Mouse (Mus musculus): Measurements from ENCODE around the gene Impdh2.

The Impdh2 gene

DNA sequence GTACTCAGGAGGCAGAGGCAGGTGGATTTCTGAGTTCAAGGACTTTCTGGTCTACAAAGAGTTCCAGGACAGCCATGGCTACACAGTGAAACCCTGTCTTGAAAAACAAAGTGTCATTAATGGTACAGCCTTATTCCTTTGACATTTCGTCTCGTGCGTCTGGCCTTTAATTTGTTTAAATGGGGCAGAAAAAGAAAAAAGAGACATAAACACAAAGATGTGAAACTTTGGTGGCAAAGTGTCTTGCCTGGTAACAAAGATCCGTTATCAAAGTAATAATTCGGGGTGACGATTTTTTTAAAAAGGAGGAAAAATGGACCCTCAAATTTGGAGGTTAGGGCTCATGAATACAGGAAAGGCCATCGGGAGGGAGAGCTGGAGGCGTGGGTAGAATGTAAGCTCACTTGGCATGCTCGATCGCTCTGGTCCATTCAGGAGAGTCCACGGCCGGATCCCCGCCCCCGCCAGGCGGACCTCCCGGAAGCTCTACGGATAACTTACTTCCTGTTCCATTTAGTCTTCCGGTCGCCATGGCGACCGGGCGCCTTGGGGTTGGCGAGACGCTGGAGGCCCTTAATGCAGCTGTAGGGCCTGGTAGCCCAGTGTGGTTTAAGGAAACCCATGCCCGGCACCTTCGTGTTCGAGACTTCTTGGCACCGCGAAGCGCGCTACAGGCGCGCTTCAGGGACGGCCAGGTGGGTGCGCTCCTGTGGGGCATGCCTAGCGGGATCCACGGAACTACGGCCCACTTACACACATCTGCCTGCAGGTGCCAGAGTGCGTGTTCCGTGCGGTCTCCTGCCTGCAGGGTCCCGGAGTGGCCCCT lies 9.5 kb downstream of the Impdh2 start, which contains the start of gene Dalrd3:
Gene Dalrd3 (plus strand): TSS at position 506 of the 826 bp plus-strand sequence.
- peak; percentile 92 for DNase-seq (ENCODE audit: low spot score)

DNA sequence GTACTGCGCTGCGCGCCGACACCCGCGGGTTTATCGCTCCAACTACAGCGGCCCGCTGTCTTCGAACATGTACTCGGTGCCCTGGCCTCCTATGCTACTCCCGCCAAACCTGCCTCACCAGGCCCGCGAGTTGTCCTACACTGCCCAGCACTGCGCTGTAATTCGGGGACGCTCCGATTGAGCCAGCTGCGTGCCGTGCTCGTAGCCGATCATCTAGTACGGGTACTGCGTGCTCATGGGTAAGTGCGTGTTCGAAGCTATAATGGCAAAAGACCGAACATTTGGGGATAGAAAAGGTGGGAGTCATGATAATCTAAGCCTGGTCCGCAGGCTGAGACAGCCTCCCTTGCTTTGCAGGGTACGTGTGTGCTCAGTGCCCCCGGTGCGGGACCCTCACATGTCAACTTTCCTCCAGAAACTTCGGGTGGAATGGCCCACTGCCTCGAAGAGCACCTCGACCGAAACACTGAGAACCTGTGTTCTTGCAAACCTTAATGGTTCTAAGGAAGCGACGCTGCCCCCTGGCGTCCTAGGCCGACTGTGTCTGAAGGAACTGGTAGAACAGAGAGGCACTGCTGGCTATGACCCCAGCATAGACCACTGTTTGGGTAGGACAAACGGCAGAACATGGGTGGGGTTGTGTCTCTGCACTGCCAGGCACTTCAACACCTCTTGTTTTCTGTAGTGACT lies 10.3 kb downstream of the Impdh2 start:
- peak; percentile 92 for DNase-seq (ENCODE audit: low spot score)

DNA sequence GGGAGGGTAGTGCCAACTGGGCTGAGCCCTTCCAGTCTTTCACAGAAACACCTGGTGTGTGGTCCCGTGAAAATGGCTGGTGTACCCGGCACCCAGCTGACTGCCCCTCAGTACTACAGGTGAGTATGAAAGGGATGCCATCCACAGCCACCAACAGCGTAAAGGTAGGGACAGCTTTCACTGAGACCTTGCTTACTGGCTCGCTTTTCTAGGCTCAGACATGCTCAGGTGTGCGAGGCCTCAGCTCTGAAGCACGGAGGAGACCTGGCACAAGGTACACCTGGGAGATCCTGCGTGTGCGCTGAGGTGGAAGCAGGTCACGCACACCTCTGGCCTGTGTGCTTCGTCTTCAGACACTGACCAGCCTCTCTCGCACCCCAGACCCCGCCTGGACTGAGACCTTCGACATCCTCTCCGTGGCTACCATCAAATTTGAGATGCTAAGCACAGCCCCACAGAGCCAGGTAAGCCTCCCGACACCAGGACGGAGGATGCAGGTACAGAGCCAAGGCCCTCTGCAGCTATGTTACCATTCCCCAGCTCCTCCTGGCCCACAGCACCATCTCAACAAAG lies 11.4 kb downstream of the Impdh2 start:
- DNase-seq (ENCODE audit: low spot score): no peak

DNA sequence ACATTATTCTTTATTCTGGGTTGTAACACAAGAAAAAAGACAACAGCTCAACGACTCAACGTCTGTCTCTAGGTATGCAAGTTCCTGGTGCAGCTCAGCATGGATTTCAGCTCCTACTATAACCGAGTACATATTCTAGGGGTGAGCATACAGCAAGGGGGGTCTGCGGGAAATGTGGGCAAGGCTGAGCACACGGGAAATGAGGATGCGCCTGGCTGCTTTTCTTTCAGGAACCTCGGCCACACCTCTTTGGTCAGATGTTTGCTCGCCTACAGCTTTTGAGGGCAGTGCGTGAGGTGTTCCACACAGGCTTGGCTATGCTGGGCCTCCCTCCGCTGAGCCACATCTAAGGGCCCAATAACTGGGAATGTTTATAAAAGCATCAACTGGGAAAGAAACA lies 12.2 kb downstream of the Impdh2 start:
- no peak for DNase-seq (ENCODE audit: low spot score)

DNA sequence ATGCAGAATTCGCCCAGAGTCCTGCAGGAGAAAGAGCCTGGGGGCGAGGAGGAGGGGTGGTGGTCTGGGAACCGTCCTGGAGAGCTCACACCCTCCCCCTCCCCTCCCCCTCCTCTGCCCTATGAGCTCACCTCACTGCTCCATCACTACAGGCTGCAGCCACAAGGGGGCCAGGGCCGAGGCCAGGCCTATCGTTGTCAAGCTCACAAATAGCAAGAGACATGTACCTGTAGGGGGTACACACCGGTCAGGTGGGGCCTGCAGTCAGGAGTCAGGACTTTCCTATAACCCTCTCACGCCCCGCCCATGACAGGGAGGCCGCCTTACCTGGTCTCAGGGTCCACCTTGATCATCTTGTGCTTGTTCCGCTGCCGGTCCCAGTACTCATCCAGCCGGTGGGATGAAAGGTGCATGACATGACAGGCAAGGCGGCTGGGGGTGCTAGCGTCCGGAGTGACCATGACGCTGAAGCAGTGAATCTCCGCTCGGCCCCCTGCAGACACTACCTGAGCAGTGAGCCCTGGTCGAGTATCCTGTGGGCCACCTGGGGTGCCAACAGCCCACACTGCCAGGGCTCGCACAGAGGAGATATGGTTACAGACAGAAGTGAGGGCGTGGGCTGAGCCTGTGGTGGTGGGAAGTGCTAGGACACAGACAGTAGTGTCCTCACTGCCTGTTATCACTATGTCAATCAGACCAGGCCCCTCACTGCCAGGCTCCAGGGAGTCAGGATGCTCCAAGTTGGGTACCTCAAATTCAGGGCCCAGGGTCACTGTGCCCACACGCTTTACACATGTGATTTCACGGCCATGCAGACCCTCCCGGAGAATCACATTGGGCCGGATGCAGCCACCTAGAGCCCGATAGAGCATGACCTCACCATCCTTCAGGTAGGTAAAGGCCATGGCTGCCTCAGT lies 13.9 kb downstream of the Impdh2 start:
- peak; percentile 75 for DNase-seq (ENCODE audit: low spot score)

DNA sequence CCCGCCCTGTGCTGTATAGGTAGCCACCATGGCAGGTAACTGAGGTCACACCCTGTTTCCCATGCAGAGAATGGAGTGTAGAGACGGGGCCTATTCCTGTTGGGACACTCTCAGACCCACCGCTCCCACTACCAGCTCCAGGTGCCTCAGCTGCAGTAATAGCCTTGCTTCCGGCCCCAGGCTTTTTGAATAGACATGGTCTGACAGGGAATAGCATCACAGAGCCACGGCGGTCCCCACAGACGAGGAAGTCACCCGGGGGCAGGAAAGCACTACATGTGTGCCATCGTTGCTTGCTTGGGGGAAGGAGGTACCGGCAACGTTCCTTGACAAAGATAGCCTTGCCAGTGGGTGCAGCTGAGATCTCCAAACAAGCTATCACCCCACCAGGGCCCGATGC lies 14.8 kb downstream of the Impdh2 start:
- DNase-seq (ENCODE audit: low spot score): no peak

DNA sequence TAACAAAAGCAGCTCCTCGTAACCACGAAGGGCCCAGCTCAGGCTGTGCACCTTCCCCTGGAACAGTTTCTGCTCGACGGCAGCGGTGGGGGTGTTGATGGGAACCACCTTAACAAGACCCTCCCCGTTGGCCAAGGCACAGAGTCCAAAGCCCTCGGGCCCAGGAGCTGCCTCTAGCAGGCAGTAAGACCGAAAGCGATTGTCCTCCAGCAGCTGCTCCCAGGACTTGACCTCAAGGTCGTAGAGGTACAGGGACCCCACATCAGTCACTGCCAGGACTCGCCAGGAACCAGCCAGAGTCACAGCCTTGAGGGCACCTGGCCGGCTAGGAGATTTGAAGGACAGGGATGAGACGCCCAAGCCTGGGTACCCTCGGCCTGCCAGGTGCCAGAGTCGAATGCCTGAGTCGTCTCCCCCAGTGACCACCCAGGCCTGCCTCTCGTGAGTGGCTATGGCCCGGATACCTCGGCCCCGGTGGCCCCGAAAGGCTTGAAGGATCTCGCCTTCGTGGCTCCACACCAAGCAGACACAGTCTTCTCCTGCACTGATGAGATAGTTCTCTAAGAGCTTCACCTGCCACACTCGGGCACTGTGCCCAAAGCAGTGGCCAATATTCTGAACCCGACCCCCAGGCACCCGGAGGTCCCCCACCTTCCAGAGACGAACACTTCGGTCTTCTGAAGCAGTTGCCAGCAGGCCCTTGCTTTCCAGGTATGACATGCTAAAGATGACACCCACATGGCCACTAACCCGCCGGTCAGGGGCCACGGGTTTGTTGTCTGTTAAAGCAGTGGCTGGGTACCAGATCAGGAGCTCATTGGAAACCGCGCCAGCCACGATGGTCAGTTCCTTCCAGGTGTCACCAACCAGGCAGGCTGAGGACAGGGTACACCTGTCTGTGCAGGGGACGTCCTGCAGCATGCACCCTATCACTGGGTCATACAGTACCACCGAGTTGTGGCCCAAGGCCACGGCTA lies 15.5 kb downstream of the Impdh2 start:
- no peak for DNase-seq (ENCODE audit: low spot score)

DNA sequence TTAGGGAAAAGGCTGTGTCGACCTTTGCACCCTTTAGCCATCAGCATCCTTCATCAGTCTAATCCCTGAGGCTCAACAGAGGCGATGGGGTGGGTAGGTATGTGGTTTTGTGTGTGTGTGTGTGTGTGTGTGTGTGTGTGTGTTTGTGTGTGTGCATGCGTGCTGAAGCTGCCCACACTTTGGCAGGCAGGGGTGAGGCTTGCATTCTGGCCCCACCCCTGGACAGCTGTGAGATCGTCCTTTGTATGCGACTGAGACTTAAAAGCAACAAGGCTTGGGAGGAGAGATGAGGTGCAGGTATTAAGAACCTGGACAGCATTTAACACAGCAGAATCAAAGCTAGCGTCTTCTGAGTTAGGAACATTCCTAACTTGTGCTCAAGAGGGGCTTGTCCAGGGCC lies 16.9 kb downstream of the Impdh2 start:
- no peak for DNase-seq (ENCODE audit: low spot score)

DNA sequence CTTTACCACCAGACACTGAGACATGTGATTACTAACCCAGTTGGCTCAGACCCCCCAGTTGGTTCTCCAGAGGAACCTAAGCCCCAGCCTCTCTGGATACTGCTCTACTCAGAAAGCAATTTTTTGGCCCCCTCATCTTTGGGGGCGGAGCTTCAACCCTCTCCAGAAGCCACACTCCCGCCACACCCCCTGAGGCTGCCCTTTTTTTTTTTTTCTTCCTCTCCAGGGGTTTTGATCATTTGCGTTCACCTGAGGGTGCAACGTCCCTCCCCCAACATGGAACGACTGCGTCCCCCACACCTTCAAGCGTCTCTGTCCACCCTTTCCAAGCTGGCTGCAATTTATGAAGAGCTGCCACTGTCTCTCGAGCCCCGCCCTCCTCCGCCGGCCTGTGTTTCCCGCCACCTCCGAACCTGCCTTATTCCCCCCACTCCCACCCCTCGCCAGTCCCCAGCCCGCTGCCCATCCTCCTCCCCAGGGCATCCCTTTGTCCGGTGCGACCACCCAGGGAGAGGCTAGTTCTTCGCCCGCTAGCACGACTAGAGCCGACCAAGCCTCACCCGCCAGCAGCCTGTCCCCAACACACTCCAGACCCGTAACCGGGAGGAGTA lies 18.0 kb downstream of the Impdh2 start:
- peak; percentile 63 for DNase-seq (ENCODE audit: low spot score)

DNA sequence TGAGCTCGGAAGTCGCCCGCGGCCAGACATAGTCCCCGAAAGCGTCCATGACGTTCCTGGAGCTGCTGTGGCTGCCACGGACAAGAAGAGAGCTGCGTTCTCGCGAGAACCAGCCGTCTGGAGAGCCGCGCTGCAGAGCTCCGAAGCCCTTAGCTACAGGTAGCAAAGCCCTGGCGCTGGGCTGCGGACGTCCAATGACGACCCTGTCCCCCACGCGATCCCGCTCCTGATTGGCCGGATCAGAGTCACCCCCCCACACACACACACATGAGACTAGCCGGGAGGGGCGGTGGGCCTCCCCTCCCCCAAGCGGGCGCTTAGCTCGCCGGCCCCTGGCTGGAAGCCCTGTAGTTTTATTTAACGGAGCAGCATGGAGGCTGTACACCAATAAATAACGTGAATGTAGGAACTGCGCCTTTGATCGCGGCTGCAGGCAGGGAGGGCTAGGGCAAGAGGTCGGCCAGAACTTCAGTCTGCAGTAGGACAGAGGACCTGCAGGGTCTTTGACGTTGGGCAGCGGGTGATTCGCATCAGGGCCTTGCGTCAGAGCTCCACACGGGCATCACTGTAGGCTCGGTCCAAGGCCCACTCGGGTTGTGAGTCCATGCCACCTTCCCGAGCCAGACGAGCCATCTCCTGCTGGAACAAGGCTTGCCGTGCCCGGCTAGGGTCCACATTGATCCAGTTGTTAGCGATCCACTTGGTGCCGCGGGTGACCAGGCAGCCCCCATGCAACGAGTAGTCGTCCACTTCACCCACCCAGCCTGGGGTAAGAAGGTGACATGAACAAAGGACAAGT lies 18.7 kb downstream of the Impdh2 start, which contains the start of gene Wdr6:
Gene Wdr6 (minus strand): TSS at position 195 of the 799 bp plus-strand sequence.
- DNase-seq (ENCODE audit: low spot score): peak; percentile 98

DNA sequence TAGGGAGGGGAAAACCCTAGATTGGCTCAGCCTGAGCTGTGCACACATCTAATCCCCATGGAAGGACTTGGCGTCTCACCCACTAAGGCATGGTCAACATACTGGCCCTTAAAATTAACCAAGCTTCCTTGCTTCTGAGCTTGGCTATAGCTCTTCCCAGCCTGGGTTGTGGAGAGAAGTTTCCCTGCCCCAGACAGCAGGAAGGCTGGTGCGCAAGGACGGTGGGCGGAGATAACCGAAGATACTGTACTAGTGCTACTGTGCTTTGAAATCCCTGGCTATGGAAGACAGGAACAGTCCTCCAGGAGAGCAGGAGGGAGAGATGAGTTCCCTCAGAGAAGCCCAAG lies 19.2 kb downstream of the Impdh2 start:
- no peak for DNase-seq (ENCODE audit: low spot score)

DNA sequence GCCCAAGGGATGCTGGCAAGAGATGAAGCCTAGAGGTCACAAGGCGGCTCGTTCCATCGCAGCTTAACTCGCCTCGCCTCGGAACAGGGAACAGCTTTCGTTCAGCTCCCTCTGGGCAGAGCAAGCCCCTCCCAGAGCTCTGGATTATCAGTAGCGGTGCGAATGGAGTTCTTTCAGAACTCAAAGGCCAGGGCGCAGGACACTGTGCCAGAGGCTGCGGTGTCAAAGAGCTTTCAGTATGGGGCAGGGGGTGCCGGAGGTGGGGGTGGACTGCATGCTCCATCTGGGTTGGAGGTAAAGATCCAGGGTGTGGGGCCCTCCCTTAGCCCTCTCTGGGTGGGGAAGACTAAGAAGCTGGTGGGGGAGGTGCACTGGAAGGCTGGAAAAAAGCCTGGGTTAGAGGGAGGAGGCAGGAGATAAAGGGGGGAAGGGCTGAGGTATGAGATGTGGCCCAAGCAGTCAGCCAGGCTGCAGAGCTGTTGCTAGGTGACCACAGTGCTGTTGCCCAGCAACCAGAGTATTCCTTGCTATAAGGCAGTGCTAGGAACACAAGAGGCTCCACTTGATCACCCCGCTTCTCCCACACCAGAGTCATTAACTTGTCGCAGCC lies 27.6 kb downstream of the Impdh2 start:
- peak; percentile 97 for DNase-seq (ENCODE audit: low spot score)

DNA sequence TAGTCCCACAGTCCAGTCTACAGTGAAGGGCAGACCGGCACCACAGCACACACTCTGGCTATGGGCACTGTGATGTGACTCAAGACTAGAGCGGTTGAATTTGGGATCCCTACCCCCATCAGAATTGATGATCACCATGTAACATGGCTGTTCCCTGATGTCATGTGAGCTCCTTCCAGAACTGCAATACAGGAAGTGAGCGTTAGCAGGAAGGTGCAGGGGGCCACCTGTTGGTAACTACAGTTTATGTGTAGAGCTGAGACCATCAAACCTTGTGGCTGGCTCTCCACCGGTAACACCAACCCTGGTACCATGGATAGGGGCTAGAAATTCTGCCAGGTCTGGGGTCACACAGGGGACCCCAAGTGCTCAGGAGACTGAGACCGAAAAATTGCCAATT lies 29.1 kb downstream of the Impdh2 start:
- no peak for DNase-seq (ENCODE audit: low spot score)

DNA sequence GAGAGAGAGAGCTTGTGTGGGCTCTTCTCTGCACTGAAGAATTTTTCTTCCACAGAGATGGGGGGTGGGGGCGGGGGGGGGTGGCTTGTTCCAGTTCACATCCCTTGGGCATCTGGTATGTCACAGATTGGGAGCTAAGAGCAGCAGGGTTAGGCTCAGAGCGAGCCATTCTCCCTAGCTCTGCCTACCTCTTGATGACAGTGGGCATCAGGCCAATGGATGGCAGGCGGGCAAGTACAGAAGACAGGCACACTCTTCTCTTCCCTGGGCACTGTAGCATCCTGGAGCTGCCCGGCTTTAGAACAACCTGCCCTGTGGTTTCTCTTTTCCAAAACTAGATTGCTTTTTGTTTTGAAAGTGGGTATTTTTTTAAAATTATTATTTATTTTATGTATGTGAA lies 31.4 kb downstream of the Impdh2 start:
- DNase-seq (ENCODE audit: low spot score): no peak

DNA sequence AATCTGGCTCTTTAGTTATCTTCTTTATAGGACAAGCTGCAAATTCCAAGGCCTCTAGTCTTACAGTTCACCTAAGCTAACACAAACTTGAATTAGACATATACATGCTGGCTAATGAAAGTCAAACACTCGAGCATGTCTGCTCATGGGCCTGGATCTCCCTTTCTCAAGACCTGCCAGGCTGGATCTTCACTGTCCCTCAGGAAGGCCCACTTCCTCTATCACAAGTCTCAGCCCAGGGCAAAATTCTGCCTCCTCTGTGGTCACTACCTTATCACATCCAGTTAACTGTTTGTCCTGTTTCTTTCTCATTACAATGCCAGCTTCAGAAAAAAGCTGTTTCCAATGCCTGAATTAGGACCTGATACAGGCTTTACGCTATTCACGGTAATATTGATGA lies 34.3 kb downstream of the Impdh2 start:
- no peak for DNase-seq (ENCODE audit: low spot score)

DNA sequence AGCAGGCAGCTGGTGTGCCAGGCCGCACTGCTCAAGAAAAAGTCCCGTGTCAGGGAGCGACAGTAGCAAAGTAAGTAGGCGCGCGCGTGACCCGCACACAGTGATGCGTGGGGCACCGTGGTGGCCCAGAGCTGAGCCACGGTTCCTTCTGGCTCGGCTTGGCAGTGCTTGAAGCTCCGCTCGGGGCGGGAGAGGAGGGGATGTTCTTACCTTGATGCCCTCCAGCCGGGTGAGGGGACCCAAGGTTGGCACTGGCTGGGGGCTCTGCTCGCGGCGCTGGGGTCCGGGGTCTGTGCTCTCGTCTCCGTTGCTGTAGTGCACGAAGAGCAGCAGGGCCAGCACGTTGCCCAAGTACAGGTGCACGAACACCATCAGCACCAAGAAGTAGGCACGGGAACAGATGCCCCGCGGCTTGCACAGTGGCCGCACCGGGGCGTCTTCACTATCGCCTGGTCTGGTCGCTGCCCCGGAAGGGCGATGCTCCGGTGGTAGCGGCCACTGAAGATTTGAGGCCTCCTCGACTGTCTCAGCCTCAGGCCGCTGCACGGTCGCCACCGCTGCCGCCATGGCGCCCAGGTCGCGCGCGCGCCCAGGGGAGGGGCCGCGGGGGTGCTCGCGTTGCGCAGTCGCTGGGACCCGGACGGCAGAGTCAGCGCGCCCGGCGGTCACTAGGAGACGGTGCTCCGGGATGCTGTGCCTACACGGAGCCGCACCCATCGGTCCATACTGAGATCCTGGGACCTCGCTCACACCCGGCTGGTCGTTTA lies 37.1 kb downstream of the Impdh2 start, which contains the start of gene P4htm:
Gene P4htm (minus strand): TSS at position 670 of the 767 bp plus-strand sequence.
- DNase-seq (ENCODE audit: low spot score): peak; percentile 80

DNA sequence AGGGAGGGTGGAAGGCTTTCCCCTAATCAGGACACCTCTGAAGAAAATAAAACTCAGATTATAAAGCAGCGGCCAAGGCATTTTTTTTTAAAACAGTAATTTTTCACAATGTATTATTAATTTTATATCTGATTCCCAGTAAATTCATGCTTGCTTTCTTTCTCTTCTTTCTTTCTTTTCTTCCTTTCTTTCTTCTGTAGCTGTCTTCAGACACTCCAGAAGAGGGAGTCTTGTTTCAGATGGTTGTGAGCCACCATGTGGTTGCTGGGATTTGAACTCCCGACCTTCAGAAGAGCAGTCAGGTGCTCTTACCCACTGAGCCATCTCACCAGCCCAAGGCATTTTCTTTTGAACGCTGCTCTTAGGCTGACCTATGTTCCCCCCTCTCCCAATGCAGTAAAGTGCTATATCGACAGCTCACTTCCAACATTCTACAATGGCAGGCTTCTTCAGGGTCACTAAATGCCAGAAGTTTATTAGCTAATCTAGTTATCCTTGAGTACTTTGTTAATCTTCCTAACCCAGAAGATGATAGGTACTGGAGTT lies 39.0 kb downstream of the Impdh2 start:
- no peak for DNase-seq (ENCODE audit: low spot score)

DNA sequence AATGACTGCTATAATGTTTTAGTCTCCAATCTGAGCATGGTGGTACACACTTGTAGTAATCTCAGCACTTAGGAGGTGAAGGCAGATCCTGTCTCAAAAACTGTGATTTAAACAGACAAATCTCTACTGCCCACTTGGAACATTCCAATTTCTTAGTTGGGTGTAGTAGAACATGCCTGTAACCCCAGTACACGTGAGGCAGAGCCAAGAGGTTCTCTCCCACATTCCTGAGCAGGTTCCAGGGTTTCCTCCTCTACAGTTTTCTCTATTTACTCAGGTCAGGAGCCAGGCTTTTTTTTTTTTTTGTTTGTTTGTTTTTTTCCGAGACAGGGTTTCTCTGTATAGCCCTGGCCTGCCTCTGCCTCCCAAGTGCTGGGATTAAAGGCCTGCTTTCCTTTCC lies 39.9 kb downstream of the Impdh2 start:
- no peak for DNase-seq (ENCODE audit: low spot score)

All from embryo, embryonic 10 days (tissue).